In genomic region chr11:70656964-70657363, GRCm38 (mm10) we compare ENCODE assay signal across 8 mouse cellular contexts. TPM values are rescaled to one million over a fixed set of nuclear protein-coding genes. Genes with fewer than 3 reads are reported as not detected.
DNase-seq lines count a peak whose midpoint lies in the region; ATAC-seq lines count a peak whose summit lies in the region.

Eno3 (plus strand) TSS chr11:70657202.

- peaks cover 34% of the 10 kb centered on the region for H3K4me1 ChIP-seq in lung, embryonic 16.5 days (replicated peaks; ENCODE audit: control insufficient read depth, insufficient read depth, low read length)
- H3K4me1 ChIP-seq in hindbrain, embryonic 14.5 days (replicated peaks; ENCODE audit: control insufficient read depth, insufficient read depth, low read length), result peaks cover 29% of the 10 kb centered on the region
- H3K4me1 ChIP-seq in midbrain, embryonic 11.5 days (ENCODE audit: control insufficient read depth, insufficient read depth, low read length), result peaks cover 31% of the 10 kb centered on the region

- no peaks in the 10 kb centered on the region for H3K9me3 ChIP-seq in lung, embryonic 16.5 days (ENCODE audit: control insufficient read depth, low read length)
- H3K9me3 ChIP-seq in hindbrain, embryonic 14.5 days (ENCODE audit: control insufficient read depth, low read length), result no peaks in the 10 kb centered on the region
- no peaks in the 10 kb centered on the region for H3K9me3 ChIP-seq in midbrain, embryonic 11.5 days (ENCODE audit: control insufficient read depth, low read length)

- H3K27ac ChIP-seq in lung, embryonic 16.5 days (ENCODE audit: low read length), result peak within 1 kb of the TSS; percentile 99
- H3K27ac ChIP-seq in hindbrain, embryonic 14.5 days, result peak within 1 kb of the TSS; percentile 96; the same call in 1 of the 2 replicates
- H3K27ac ChIP-seq in midbrain, embryonic 11.5 days (ENCODE audit: low read depth, low read length), result peak within 1 kb of the TSS; percentile 95

- no peaks in the 10 kb centered on the region for H3K27me3 ChIP-seq in lung, embryonic 16.5 days (ENCODE audit: control insufficient read depth, insufficient read depth, low read depth, low read length)
- no peaks in the 10 kb centered on the region for H3K27me3 ChIP-seq in hindbrain, embryonic 14.5 days (ENCODE audit: control insufficient read depth, insufficient read depth, low read length)
- no peaks in the 10 kb centered on the region for H3K27me3 ChIP-seq in midbrain, embryonic 11.5 days (ENCODE audit: control insufficient read depth, insufficient read depth, low read length)

- peak within 1 kb of the TSS; percentile 100 for H3K4me3 ChIP-seq in lung, embryonic 16.5 days (ENCODE audit: low read length)
- H3K4me3 ChIP-seq in hindbrain, embryonic 14.5 days (replicated peaks; ENCODE audit: low read length), result peak within 1 kb of the TSS; percentile 100
- peak within 1 kb of the TSS; percentile 99 for H3K4me3 ChIP-seq in midbrain, embryonic 11.5 days (ENCODE audit: low read depth, low read length)

- peak within 1 kb of the TSS; percentile 100 for H3K9ac ChIP-seq in lung, embryonic 16.5 days (ENCODE audit: low read length)
- peak within 1 kb of the TSS; percentile 100 for H3K9ac ChIP-seq in hindbrain, embryonic 14.5 days
- peak within 1 kb of the TSS; percentile 98 for H3K9ac ChIP-seq in midbrain, embryonic 11.5 days (ENCODE audit: low read length)

- no peak for ATAC-seq in lung, embryonic 16.5 days (ENCODE audit: low read depth)
- ATAC-seq in hindbrain, embryonic 14.5 days (ENCODE audit: low FRiP score), result no peak
- no peak for ATAC-seq in midbrain, embryonic 11.5 days (ENCODE audit: low FRiP score)
- ATAC-seq in megakaryocyte progenitor cell, adult 5-6 weeks (replicated peaks; ENCODE audit: poor library complexity), result no peak

- WGBS in lung, embryonic 16.5 days, result 11% methylated on average over 3 of the region's 3 CpGs
- 4% methylated on average over 3 of the region's 3 CpGs for WGBS in hindbrain, embryonic 14.5 days
- WGBS in midbrain, embryonic 11.5 days, result 4% methylated on average over 3 of the region's 3 CpGs

- H3K4me2 ChIP-seq in lung, embryonic 16.5 days (ENCODE audit: low read depth, low read length), result peak within 1 kb of the TSS; percentile 96
- H3K4me2 ChIP-seq in hindbrain, embryonic 14.5 days (replicated peaks), result peak within 1 kb of the TSS; percentile 92
- H3K4me2 ChIP-seq in midbrain, embryonic 11.5 days, result peak within 1 kb of the TSS; percentile 89

- peaks cover 9% of the 10 kb centered on the region; the same call in 1 of the 2 replicates for H3K36me3 ChIP-seq in lung, embryonic 16.5 days (ENCODE audit: control insufficient read depth, insufficient read depth, low read length)
- peaks cover 25% of the 10 kb centered on the region for H3K36me3 ChIP-seq in hindbrain, embryonic 14.5 days (replicated peaks; ENCODE audit: control insufficient read depth, insufficient read depth)
- no peaks in the 10 kb centered on the region; the same call in 1 of the 2 replicates for H3K36me3 ChIP-seq in midbrain, embryonic 11.5 days (ENCODE audit: control insufficient read depth, insufficient read depth, low read length)

- DNase-seq in lung, postnatal 10 days, result no peak
- no peak for DNase-seq in adrenal gland, postnatal 25 days
- DNase-seq in gastrocnemius, adult 18-20 months (ENCODE audit: low spot score), result peak; percentile 80
- no peak for DNase-seq in hindbrain, embryonic 14.5 days (ENCODE audit: low spot score)
- no peak for DNase-seq in midbrain, embryonic 11.5 days (ENCODE audit: low spot score, missing footprints)
- DNase-seq in layer of hippocampus, adult 9-10 months (ENCODE audit: low spot score), result no peak

RNA-seq across cellular contexts. Expression of gene Eno3, which starts in this region (rescaled TPM):
- polyA plus RNA-seq in lung, embryonic 16.5 days (2015; fragmentation: Nextera tagmentation; extraction: Ambion mirVana), result 37.9 and 56.8 TPM in 2 replicates
- 17.9 and 28.3 TPM in 2 replicates for total RNA-seq in adrenal gland, postnatal 25 days (2021)
- 1,000 to 10,000 TPM; 5,616 to 7,081 TPM for total RNA-seq in gastrocnemius, adult 18-20 months (2021)
- polyA plus RNA-seq in hindbrain, embryonic 14.5 days (2014; fragmentation: Nextera tagmentation; extraction: Ambion mirVana), result 6.4 and 7.8 TPM in 2 replicates
- polyA plus RNA-seq in midbrain, embryonic 11.5 days (2014; fragmentation: Nextera tagmentation; extraction: Ambion mirVana), result 13.8 and 14.3 TPM in 2 replicates
- total RNA-seq in megakaryocyte progenitor cell, adult 5-6 weeks (2015), result 4.1 and 6.2 TPM in 2 replicates
- 7.2 and 9.5 TPM in 2 replicates for total RNA-seq in megakaryocyte progenitor cell, adult 5-6 weeks (2017)

Comparison
In these comparisons a context has a peak if more than half of its experiments do, and no peak if none do; other contexts are left out.
1. RNA of gene Eno3 (total RNA-seq): 5,616 to 7,081 TPM in gastrocnemius, adult 18-20 months; 17.9 to 28.3 TPM in adrenal gland, postnatal 25 days and 4.1 to 9.5 TPM in megakaryocyte progenitor cell, adult 5-6 weeks; every median in the first group is over 100 times any median in the second.
2. Peak in every context shown above with its lines, with median percentiles within 50 percentile points of each other: H3K27ac ChIP-seq, H3K4me2 ChIP-seq, H3K4me3 ChIP-seq and H3K9ac ChIP-seq.